Mouse (Mus musculus) mature B cell (primary cell): ENCODE measurements around the gene Tunar.

Experiments
- in situ Hi-C: fragments of 300-500 bp; cut with MboI; formaldehyde crosslinking; loops from 2 replicates; pipeline ENCODE4 v1.14.3; 2019

Tunar gene

GRCm38 (mm10) chr12:105333570-105333969 lies at the start of gene Tunar:
TSS of gene Tunar (plus strand) at chr12:105333870.
- in situ Hi-C loops = no loop called here

GRCm38 (mm10) chr12:105312571-105313035 lies 21.1 kb upstream of the Tunar start:
- in situ Hi-C loops = no loop called here

GRCm38 (mm10) chr12:105314328-105314727 lies 19.3 kb upstream of the Tunar start:
- in situ Hi-C loops = no loop called here

- in situ Hi-C loops = no loop called here
Measured at GRCm38 (mm10) chr12:105322160-105322559, 11.5 kb upstream of the Tunar start.

GRCm38 (mm10) chr12:105327051-105327450 lies 6.6 kb upstream of the Tunar start:
- in situ Hi-C loops = no loop called here

GRCm38 (mm10) chr12:105328396-105328795 lies 5.3 kb upstream of the Tunar start:
- in situ Hi-C loops = no loop called here

GRCm38 (mm10) chr12:105336094-105336420 lies 2.4 kb downstream of the Tunar start:
- in situ Hi-C loops = no loop called here

- in situ Hi-C loops = no loop called here
Measured at GRCm38 (mm10) chr12:105336421-105337289, 3.0 kb downstream of the Tunar start.

- in situ Hi-C loops = no loop called here
Measured at GRCm38 (mm10) chr12:105337290-105338005, 3.8 kb downstream of the Tunar start.

- in situ Hi-C loops = no loop called here
Measured at GRCm38 (mm10) chr12:105338256-105338977, 4.7 kb downstream of the Tunar start.

GRCm38 (mm10) chr12:105341523-105341922 lies 7.9 kb downstream of the Tunar start:
- in situ Hi-C loops = no loop called here

GRCm38 (mm10) chr12:105344460-105344859 lies 10.8 kb downstream of the Tunar start:
- in situ Hi-C loops = no loop called here

GRCm38 (mm10) chr12:105346861-105347260 lies 13.2 kb downstream of the Tunar start:
- in situ Hi-C loops = no loop called here

- in situ Hi-C loops = no loop called here
Measured at GRCm38 (mm10) chr12:105347261-105347660, 13.6 kb downstream of the Tunar start.

GRCm38 (mm10) chr12:105354266-105354665 lies 20.6 kb downstream of the Tunar start:
- in situ Hi-C loops = no loop called here

- in situ Hi-C loops = no loop called here
Measured at GRCm38 (mm10) chr12:105354772-105355171, 21.1 kb downstream of the Tunar start.

GRCm38 (mm10) chr12:105356781-105357180 lies 23.1 kb downstream of the Tunar start:
- in situ Hi-C loops = no loop called here

GRCm38 (mm10) chr12:105363648-105364047 lies 30.0 kb downstream of the Tunar start:
- in situ Hi-C loops = no loop called here

GRCm38 (mm10) chr12:105374564-105374963 lies 40.9 kb downstream of the Tunar start:
- in situ Hi-C loops = no loop called here

- in situ Hi-C loops = no loop called here
Measured at GRCm38 (mm10) chr12:105376976-105377375, 43.3 kb downstream of the Tunar start.

GRCm38 (mm10) chr12:105382733-105383132 lies 49.1 kb downstream of the Tunar start:
- in situ Hi-C loops = no loop called here

- in situ Hi-C loops = no loop called here
Measured at GRCm38 (mm10) chr12:105394671-105395070, 61.0 kb downstream of the Tunar start.
